Mouse (Mus musculus): ENCODE measurements around the gene Cby3. TPM values are rescaled to one million over a fixed set of nuclear protein-coding genes. Genes with fewer than 3 reads are reported as not detected.

Gene Cby3
- polyA plus RNA-seq, 1 experiment from 2014 or later: not detected

DNA sequence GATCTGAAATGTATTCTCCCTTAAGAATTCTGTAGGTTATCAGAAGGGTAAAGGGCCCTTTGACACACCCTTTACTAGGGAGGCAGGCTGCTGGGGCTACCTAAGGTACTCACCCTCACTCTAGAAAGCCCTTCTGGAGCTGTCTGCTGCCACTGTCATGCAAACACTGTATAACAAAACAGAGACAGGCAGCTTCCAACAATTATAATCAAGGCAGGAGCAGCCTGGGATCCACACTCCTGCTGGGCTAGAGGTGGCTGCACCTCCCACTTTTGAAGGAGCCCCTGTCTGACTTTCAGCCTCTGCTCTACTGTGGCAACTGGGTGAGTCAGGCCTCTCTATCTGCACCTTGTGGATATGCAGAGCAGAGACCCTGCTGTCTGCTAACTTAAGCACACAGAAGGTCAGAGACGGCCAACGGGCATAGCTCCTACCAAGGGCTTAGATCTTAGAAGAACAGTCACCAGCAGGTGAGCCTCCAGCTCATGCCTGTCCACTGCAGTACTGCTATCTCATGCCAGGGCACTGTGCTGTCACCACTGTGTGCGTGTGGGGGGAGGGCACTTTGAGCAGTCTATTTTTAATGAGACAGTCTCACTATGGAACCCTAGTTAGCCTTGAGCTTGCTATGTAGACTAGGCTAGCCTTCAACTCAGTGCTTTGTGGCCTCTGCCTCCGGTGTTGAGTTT lies 37.2 kb downstream of the Cby3 start:
- Histone ChIP-seq H3K4me2 (no peak overlapping the region), H3K4me3 (replicated peaks) (no peak overlapping the region), H3K4me1 (replicated peaks) (no peaks in the 10 kb centered on the region), H3K36me3 (replicated peaks) (peaks cover 46% of the 10 kb centered on the region), H3K27me3 (no peaks in the 10 kb centered on the region), H3K9ac (no peak overlapping the region), H3K9me3 (replicated peaks) (no peaks in the 10 kb centered on the region), H3K27ac (replicated peaks) (no peak overlapping the region)
- ATAC-seq (ENCODE audit: insufficient read depth): no peak
- WGBS (ENCODE audit: insufficient replicate concordance): 62% methylated on average over 4 of the region's 4 CpGs

GRCm38 (mm10) chr11:50393306-50393705 lies 39.0 kb downstream of the Cby3 start:
- Histone ChIP-seq H3K27ac (replicated peaks) (no peak overlapping the region), H3K4me3 (replicated peaks) (no peak overlapping the region), H3K27me3 (no peaks in the 10 kb centered on the region), H3K4me1 (replicated peaks) (no peaks in the 10 kb centered on the region), H3K36me3 (replicated peaks) (peaks cover 27% of the 10 kb centered on the region), H3K9me3 (replicated peaks) (no peaks in the 10 kb centered on the region), H3K9ac (no peak overlapping the region), H3K4me2 (no peak overlapping the region)
- 66% methylated on average over 6 of the region's 6 CpGs for WGBS (ENCODE audit: insufficient replicate concordance)
- no peak for ATAC-seq (ENCODE audit: insufficient read depth)

GRCm38 (mm10) chr11:50394731-50395130 lies 40.5 kb downstream of the Cby3 start:
- Histone ChIP-seq H3K4me1 (replicated peaks) (no peaks in the 10 kb centered on the region), H3K27ac (replicated peaks) (no peak overlapping the region), H3K36me3 (replicated peaks) (peaks cover 19% of the 10 kb centered on the region), H3K9me3 (replicated peaks) (no peaks in the 10 kb centered on the region), H3K27me3 (no peaks in the 10 kb centered on the region), H3K4me3 (replicated peaks) (no peak overlapping the region), H3K4me2 (no peak overlapping the region), H3K9ac (no peak overlapping the region)
- 67% methylated on average over 7 of the region's 7 CpGs for WGBS (ENCODE audit: insufficient replicate concordance)
- no peak for ATAC-seq (ENCODE audit: insufficient read depth)

DNA sequence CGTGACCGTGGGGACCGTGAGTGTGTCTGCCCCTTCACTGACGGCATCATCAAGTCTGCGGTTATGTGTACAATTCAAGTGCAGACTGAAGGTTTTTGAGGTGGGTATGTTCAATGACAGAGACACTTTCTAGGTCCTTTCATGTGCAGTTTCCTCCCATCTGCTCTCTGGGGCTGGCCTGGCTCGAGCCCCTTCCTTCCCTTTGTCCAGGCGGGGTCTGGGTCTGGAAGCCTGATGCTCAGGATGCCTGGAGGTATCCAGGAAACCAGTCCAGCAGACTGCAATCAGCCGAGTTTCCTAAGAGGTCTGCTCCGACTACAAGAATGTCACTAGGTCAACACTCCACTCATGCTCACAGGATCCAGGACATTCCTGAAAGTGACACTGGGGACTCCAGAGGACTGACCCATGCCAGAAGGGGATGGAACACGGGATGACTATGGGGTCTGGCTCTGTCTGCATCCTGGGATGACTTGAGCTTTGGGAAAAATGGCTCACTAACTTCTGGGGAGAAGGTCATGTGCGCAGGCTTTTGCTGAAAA lies 42.6 kb downstream of the Cby3 start:
- no peak for ATAC-seq (ENCODE audit: insufficient read depth)
- Histone ChIP-seq H3K9ac (no peak overlapping the region), H3K4me2 (no peak overlapping the region), H3K36me3 (replicated peaks) (peaks cover 28% of the 10 kb centered on the region), H3K27me3 (no peaks in the 10 kb centered on the region), H3K27ac (replicated peaks) (no peak overlapping the region), H3K9me3 (replicated peaks) (no peaks in the 10 kb centered on the region), H3K4me1 (replicated peaks) (no peaks in the 10 kb centered on the region), H3K4me3 (replicated peaks) (no peak overlapping the region)
- 72% methylated on average over 11 of the region's 11 CpGs for WGBS (ENCODE audit: insufficient replicate concordance)

DNA sequence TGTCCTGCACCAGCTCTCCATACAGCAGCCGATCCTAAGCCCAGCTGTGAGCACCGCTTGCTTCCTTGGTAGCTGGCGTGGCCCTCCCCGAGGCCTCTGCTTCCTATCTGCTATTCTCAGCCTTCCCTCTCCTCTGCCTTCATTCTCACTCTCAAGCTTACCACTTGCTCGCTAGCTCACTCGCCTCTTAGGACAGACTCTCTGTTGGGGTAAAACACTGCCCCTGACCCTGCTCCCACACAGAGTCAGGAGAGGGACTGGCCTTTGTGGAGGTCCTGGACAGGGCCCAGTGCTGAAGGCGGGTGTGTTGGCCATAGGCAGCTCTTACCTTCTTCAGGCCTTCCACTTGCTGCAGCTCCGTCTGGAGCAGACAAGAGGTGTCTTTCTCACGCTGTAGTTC lies 43.1 kb downstream of the Cby3 start:
- H3K36me3 ChIP-seq (replicated peaks): peaks cover 30% of the 10 kb centered on the region
- WGBS (ENCODE audit: insufficient replicate concordance): 73% methylated on average over 9 of the region's 9 CpGs
- H3K9me3 ChIP-seq (replicated peaks): no peaks in the 10 kb centered on the region
- no peak overlapping the region for H3K4me2 ChIP-seq
- no peaks in the 10 kb centered on the region for H3K4me1 ChIP-seq (replicated peaks)
- no peak overlapping the region for H3K9ac ChIP-seq
- no peak for ATAC-seq (ENCODE audit: insufficient read depth)
- no peak overlapping the region for H3K4me3 ChIP-seq (replicated peaks)
- H3K27ac ChIP-seq (replicated peaks): no peak overlapping the region
- H3K27me3 ChIP-seq: no peaks in the 10 kb centered on the region

- Histone ChIP-seq H3K27me3 (no peaks in the 10 kb centered on the region), H3K4me3 (replicated peaks) (no peak overlapping the region), H3K36me3 (replicated peaks) (peaks cover 34% of the 10 kb centered on the region), H3K4me1 (replicated peaks) (no peaks in the 10 kb centered on the region), H3K9ac (no peak overlapping the region), H3K9me3 (replicated peaks) (no peaks in the 10 kb centered on the region), H3K4me2 (no peak overlapping the region), H3K27ac (replicated peaks) (no peak overlapping the region)
- no peak for ATAC-seq (ENCODE audit: insufficient read depth)
- 79% methylated on average over 13 of the region's 13 CpGs for WGBS (ENCODE audit: insufficient replicate concordance)
These were observed 44.5 kb downstream of the Cby3 start for GRCm38 (mm10) chr11:50398803-50399202.

DNA sequence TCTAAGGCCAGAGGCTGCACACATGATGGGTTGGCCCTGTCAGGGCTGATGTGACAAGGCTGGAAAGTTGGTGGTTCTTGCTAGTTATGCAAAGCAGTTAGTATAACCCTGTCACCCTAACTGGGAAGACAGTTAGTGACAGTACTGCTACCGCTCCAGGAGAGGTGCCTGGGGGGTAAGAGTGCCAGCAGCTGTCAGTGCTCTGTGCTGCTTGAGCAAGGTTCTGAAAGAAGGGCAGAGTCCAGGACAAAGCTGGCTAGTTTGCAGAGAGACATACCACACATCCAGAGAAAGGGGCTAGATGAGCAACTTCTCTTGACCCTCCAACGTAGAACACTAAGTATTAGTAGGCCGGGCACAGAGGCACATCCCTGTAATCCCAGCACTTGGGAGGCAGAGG lies 48.2 kb downstream of the Cby3 start:
- H3K4me2 ChIP-seq: no peak overlapping the region
- no peak overlapping the region for H3K27ac ChIP-seq (replicated peaks)
- no peak for ATAC-seq (ENCODE audit: insufficient read depth)
- 81% methylated on average over 3 of the region's 3 CpGs for WGBS (ENCODE audit: insufficient replicate concordance)
- no peaks in the 10 kb centered on the region for H3K9me3 ChIP-seq (replicated peaks)
- H3K9ac ChIP-seq: no peak overlapping the region
- H3K4me1 ChIP-seq (replicated peaks): no peaks in the 10 kb centered on the region
- no peak overlapping the region for H3K4me3 ChIP-seq (replicated peaks)
- no peaks in the 10 kb centered on the region for H3K27me3 ChIP-seq
- peaks cover 31% of the 10 kb centered on the region for H3K36me3 ChIP-seq (replicated peaks)

DNA sequence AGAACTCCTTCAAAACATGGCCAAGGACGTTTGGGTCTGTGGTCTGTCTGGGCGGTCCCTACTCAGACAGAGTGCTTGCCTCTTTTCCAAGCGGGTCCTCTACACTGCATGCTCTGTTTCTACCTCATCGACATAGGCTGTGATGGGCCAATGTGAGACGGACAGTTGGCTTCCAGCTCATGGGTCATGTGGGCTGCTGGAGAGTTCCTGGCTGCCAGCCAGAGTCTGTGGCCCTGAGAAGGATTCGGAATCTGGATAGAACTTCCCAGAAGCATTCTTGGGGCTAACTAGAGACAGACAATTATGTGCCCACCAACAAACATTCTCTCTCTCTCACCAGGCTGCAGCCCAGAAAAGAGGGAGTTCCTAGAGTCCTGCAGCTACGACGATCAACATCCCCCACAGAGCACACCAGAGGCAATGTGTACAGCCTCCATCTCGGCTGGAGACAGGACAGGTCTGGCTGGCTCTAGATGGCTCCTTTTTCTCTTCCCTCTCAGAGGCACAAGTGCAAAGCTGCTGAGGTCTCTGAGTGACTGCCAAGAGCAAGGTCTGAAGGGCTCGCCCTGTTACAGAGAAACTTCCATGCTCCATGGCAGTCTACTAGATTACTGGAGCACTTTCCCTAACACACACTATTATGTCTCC lies 49.2 kb downstream of the Cby3 start:
- no peak for ATAC-seq (ENCODE audit: insufficient read depth)
- no peak overlapping the region for H3K4me3 ChIP-seq (replicated peaks)
- 67% methylated on average over 10 of the region's 10 CpGs for WGBS (ENCODE audit: insufficient replicate concordance)

DNA sequence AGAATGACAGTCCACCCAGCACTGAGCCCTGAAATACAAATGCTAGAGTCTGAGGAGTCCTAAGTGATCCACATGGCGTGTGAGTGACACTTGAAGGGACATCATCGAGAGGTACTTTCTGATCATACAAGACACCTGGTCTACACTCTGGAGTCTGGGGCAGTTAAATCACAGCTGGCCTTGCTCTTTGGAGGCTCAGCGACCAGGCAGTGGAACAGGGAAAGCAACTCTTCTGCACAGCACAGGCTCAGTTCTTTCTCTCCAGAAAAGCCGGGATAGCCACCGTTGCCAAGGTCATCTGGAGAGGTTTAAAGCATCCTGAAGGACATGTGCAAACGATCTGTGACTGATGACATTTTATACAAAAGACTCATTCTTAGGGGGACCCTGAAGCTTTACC lies 53.0 kb downstream of the Cby3 start:
- 67% methylated on average over 6 of the region's 6 CpGs for WGBS (ENCODE audit: insufficient replicate concordance)
- no peak for ATAC-seq (ENCODE audit: insufficient read depth)

More for the DNA sequence above, 49.2 kb downstream of the Cby3 start:
- Histone ChIP-seq H3K4me1 (replicated peaks) (no peaks in the 10 kb centered on the region), H3K4me2 (no peak overlapping the region), H3K9ac (no peak overlapping the region), H3K36me3 (replicated peaks) (peaks cover 31% of the 10 kb centered on the region), H3K27me3 (no peaks in the 10 kb centered on the region), H3K27ac (replicated peaks) (no peak overlapping the region), H3K9me3 (replicated peaks) (no peaks in the 10 kb centered on the region)

More for the DNA sequence above, 53.0 kb downstream of the Cby3 start:
- Histone ChIP-seq H3K27ac (replicated peaks) (no peak overlapping the region), H3K27me3 (no peaks in the 10 kb centered on the region), H3K36me3 (replicated peaks) (peaks cover 20% of the 10 kb centered on the region), H3K4me1 (replicated peaks) (no peaks in the 10 kb centered on the region), H3K4me2 (no peak overlapping the region), H3K9ac (no peak overlapping the region), H3K9me3 (replicated peaks) (no peaks in the 10 kb centered on the region), H3K4me3 (replicated peaks) (no peak overlapping the region)
